Mouse (Mus musculus) midbrain, embryonic 10.5 days (tissue): ENCODE measurements around the gene Zfp704. TPM values are rescaled to one million over a fixed set of nuclear protein-coding genes. Genes with fewer than 3 reads are reported as not detected.

Source experiments
- DNase-seq: peaks from one replicate; pipeline ENCODE4 v3.0.0-alpha.2; 2017; ENCODE audit warnings: low spot score
- H3K27ac ChIP-seq: fragments of 300-500 bp; sonication (generic); replicated peaks from 2 replicates; pipeline ENCODE4 v1.5.1; 2016; ENCODE audit warnings: mild to moderate bottlenecking
- H3K27me3 ChIP-seq: fragments of 300-500 bp; sonication (generic); 2 replicates; pipeline ENCODE4 v1.6.1; 2016; ENCODE audit warnings: low read depth, mild to moderate bottlenecking; ENCODE audit not compliant: poor library complexity, severe bottlenecking
- H3K36me3 ChIP-seq: fragments of 300-500 bp; sonication (generic); 2 replicates; pipeline ENCODE4 v1.6.1; 2016; ENCODE audit warnings: mild to moderate bottlenecking, moderate library complexity
- H3K4me1 ChIP-seq: fragments of 300-500 bp; sonication (generic); 2 replicates; pipeline ENCODE4 v1.6.1; 2016
- H3K4me3 ChIP-seq: fragments of 300-500 bp; sonication (generic); 2 replicates; pipeline ENCODE4 v1.5.1; 2016; ENCODE audit warnings: mild to moderate bottlenecking, moderate library complexity
- H3K9me3 ChIP-seq: fragments of 300-500 bp; sonication (generic); replicated peaks from 2 replicates; pipeline ENCODE4 v1.6.1; 2016; ENCODE audit warnings: mild to moderate bottlenecking
- WGBS: fragments of 180-500 bp; shearing (Covaris S2); methylation state at CpG from one replicate; pipeline ENCODE4 v1.1.7; 2016; 5-methylcytosine and 5-hydroxymethylcytosine counted together
- polyA plus RNA-seq: library from polyadenylated mRNA; unstranded; fragments of >200 nt; fragmentation: Nextera tagmentation; extraction: Ambion mirVana; gene quantifications from 2 replicates; pipeline ENCODE4 v1.2.1, GENCODE M21; 2016

Gene Zfp704
- polyA plus RNA-seq, 1 experiment from 2014 or later = 5.0 TPM

GRCm38 (mm10) chr3:9407119-9407546 lies 202.8 kb downstream of the Zfp704 start:
- H3K27me3 ChIP-seq = no peaks in the 10 kb centered on the region
- DNase-seq = no peak
- H3K4me3 ChIP-seq = no peak overlapping the region
- WGBS = 89% methylated on average over 9 of the region's 9 CpGs
- peaks cover 21% of the 10 kb centered on the region for H3K4me1 ChIP-seq
- no peaks in the 10 kb centered on the region for H3K36me3 ChIP-seq
- H3K27ac ChIP-seq = no peak overlapping the region
- H3K9me3 ChIP-seq = no peaks in the 10 kb centered on the region

DNA sequence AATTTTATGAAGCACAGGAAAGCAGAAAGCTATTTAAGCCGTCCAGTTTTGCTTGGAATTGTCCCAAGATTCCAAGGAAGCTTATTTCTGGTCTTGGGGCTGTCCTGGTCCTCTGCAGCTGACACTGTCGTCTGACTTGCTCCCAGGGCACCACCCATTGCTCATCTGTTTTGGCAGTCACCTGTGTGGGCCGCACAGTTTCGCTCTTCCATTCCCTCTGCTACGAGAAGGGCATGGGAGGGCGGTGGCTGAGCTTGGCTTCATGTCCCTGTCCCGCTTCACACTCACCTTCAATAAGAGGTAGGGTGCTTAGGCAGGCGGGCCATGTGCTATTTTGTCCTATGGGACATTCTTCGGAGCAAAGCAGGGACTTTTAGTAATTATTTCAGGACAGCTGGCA lies 204.5 kb downstream of the Zfp704 start:
- H3K4me3 ChIP-seq = no peak overlapping the region
- no peak for DNase-seq
- no peaks in the 10 kb centered on the region for H3K36me3 ChIP-seq
- no peaks in the 10 kb centered on the region for H3K27me3 ChIP-seq
- WGBS = 89% methylated on average over 9 of the region's 9 CpGs
- H3K27ac ChIP-seq = no peak overlapping the region
- peaks cover 28% of the 10 kb centered on the region for H3K4me1 ChIP-seq
- no peaks in the 10 kb centered on the region for H3K9me3 ChIP-seq

- Histone ChIP-seq H3K4me3 (no peak overlapping the region), H3K9me3 (no peaks in the 10 kb centered on the region), H3K4me1 (peaks cover 28% of the 10 kb centered on the region), H3K27ac (no peak overlapping the region; the same call in 1 of the 2 replicates), H3K27me3 (no peaks in the 10 kb centered on the region), H3K36me3 (no peaks in the 10 kb centered on the region)
- DNase-seq = no peak
- WGBS = 86% methylated on average over 5 of the region's 5 CpGs
Measured at GRCm38 (mm10) chr3:9403255-9404050, 206.4 kb downstream of the Zfp704 start.

DNA sequence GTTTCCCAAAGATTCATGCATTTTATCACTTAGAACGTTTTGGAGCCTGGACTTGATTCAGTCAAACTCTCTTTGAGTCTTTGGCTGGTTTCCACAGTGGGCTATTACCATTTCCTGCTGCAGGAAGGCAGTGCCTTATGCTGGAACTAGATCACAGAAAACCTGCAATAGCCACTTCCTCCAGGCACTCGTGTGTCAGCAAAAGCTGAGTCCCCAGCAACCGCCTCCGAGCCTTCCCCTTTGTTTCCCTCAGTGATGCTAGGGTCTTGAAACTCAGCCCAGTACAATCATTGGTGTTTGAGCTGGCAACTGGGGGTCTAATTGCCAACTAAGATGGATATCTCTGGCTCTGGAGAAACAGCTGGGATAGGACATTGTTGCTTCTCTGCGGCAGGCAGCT lies 207.0 kb downstream of the Zfp704 start:
- no peaks in the 10 kb centered on the region for H3K9me3 ChIP-seq
- no peaks in the 10 kb centered on the region for H3K27me3 ChIP-seq
- 63% methylated on average over 5 of the region's 5 CpGs for WGBS
- no peak for DNase-seq
- H3K4me3 ChIP-seq = no peak overlapping the region
- no peak overlapping the region; the same call in 1 of the 2 replicates for H3K27ac ChIP-seq
- peaks cover 28% of the 10 kb centered on the region for H3K4me1 ChIP-seq
- H3K36me3 ChIP-seq = no peaks in the 10 kb centered on the region

DNA sequence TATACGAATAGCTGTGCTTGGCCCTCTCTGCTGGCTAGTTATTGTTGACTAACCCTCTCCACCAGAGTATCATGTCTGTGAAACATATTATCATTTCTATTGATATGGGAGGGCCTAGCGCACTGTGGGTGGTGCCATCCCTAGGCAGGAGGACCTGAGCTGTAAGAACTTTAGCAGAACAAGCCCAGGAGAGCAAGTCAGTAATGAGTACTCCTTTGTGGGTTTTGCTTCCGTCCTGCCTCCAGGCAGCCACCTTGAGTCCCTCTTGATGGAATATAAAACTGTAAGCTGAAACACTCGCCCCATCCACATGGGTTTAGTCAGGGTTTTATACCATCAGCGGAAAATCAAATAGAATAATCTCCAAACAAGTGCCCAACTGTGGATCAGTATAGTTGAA lies 207.5 kb downstream of the Zfp704 start:
- H3K4me3 ChIP-seq = no peak overlapping the region
- H3K9me3 ChIP-seq = no peaks in the 10 kb centered on the region
- H3K27ac ChIP-seq = no peak overlapping the region
- WGBS = 87% methylated on average over 5 of the region's 5 CpGs
- no peaks in the 10 kb centered on the region for H3K36me3 ChIP-seq
- DNase-seq = no peak
- no peaks in the 10 kb centered on the region for H3K27me3 ChIP-seq
- peaks cover 28% of the 10 kb centered on the region for H3K4me1 ChIP-seq

DNA sequence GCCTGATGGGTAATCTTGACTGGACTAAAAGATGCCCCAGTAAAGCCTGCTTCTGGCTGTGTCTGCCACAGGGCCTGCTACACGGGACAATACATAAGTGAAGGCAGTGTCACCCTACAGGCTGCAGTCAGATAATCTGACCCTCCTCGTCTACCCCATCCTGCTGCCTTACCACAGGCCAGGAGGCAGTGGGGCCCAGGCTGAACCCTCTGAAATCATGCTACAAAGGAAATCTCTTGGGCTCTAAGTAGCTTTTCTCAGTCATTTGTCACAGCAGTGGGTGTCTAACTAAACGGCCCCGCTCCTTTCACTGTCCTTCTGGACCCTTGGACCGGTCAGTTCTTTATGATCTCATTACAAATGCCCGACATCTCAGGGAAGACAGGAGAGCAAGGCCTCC lies 208.2 kb downstream of the Zfp704 start:
- no peak overlapping the region for H3K27ac ChIP-seq
- no peak overlapping the region for H3K4me3 ChIP-seq

GRCm38 (mm10) chr3:9400886-9401221 lies 209.0 kb downstream of the Zfp704 start:
- 82% methylated on average over 3 of the region's 3 CpGs for WGBS
- no peak overlapping the region for H3K27ac ChIP-seq

More for the DNA sequence above, 208.2 kb downstream of the Zfp704 start:
- peaks cover 28% of the 10 kb centered on the region for H3K4me1 ChIP-seq
- no peaks in the 10 kb centered on the region for H3K27me3 ChIP-seq
- DNase-seq = no peak
- H3K9me3 ChIP-seq = no peaks in the 10 kb centered on the region
- 50% methylated on average over 6 of the region's 6 CpGs for WGBS
- H3K36me3 ChIP-seq = no peaks in the 10 kb centered on the region

GRCm38 (mm10) chr3:9400201-9400885 lies 209.5 kb downstream of the Zfp704 start:
- H3K4me1 ChIP-seq = peaks cover 28% of the 10 kb centered on the region
- no peak overlapping the region for H3K4me3 ChIP-seq
- 70% methylated on average over 3 of the region's 3 CpGs for WGBS
- DNase-seq = no peak
- no peaks in the 10 kb centered on the region for H3K9me3 ChIP-seq
- no peaks in the 10 kb centered on the region for H3K36me3 ChIP-seq
- H3K27ac ChIP-seq = no peak overlapping the region
- no peaks in the 10 kb centered on the region for H3K27me3 ChIP-seq

More at GRCm38 (mm10) chr3:9400886-9401221, 209.0 kb downstream of the Zfp704 start:
- Histone ChIP-seq H3K9me3 (no peaks in the 10 kb centered on the region), H3K4me3 (no peak overlapping the region), H3K36me3 (no peaks in the 10 kb centered on the region), H3K4me1 (peaks cover 28% of the 10 kb centered on the region), H3K27me3 (no peaks in the 10 kb centered on the region)
- DNase-seq = no peak

GRCm38 (mm10) chr3:9398271-9398670 lies 211.6 kb downstream of the Zfp704 start:
- WGBS = 72% methylated on average over 5 of the region's 5 CpGs
- no peaks in the 10 kb centered on the region for H3K36me3 ChIP-seq
- peaks cover 18% of the 10 kb centered on the region for H3K4me1 ChIP-seq
- no peaks in the 10 kb centered on the region for H3K27me3 ChIP-seq
- no peak for DNase-seq
- no peak overlapping the region for H3K27ac ChIP-seq
- no peaks in the 10 kb centered on the region; the same call in 1 of the 2 replicates for H3K9me3 ChIP-seq
- no peak overlapping the region for H3K4me3 ChIP-seq
